Mouse (Mus musculus) hindbrain, embryonic 11.5 days (tissue): ENCODE data around the gene Irgc1. TPM values are rescaled to one million over a fixed set of nuclear protein-coding genes. Genes with fewer than 3 reads are reported as not detected.

Experiments
- ATAC-seq: fragments of 200-750 bp; cut with Nextera tagmentation; 2 replicates; pipeline ENCODE4 v1.8.0; 2017; ENCODE audit warnings: mild to moderate bottlenecking, moderate TSS enrichment, moderate library complexity; ENCODE audit not compliant: low FRiP score
- DNase-seq: peaks from one replicate; pipeline ENCODE4 v3.0.0-alpha.2; 2015; ENCODE audit warnings: low spot score
- H3K27ac ChIP-seq: fragments of 300-500 bp; sonication (generic); 2 replicates; pipeline ENCODE4 v1.5.1; 2014; ENCODE audit warnings: mild to moderate bottlenecking, low read depth, low read length
- H3K27me3 ChIP-seq: fragments of 300-500 bp; sonication (generic); 2 replicates; pipeline ENCODE4 v1.6.1; 2014; ENCODE audit warnings: mild to moderate bottlenecking, low read length, moderate library complexity, mixed read lengths; ENCODE audit not compliant: control insufficient read depth, insufficient read depth
- H3K36me3 ChIP-seq: fragments of 300-500 bp; sonication (generic); 2 replicates; pipeline ENCODE4 v1.6.1; 2014; ENCODE audit warnings: mild to moderate bottlenecking, low read length, moderate library complexity, mixed read lengths; ENCODE audit not compliant: control insufficient read depth, insufficient read depth
- H3K4me1 ChIP-seq: fragments of 300-500 bp; sonication (generic); replicated peaks from 2 replicates; pipeline ENCODE4 v1.6.1; 2014; ENCODE audit warnings: low read length, mixed read lengths; ENCODE audit not compliant: control insufficient read depth, insufficient read depth
- H3K4me2 ChIP-seq: fragments of 300-500 bp; sonication (generic); replicated peaks from 2 replicates; pipeline ENCODE4 v1.6.1; 2014; ENCODE audit warnings: mild to moderate bottlenecking, low read depth, low read length
- H3K4me3 ChIP-seq: fragments of 300-500 bp; sonication (generic); 2 replicates; pipeline ENCODE4 v1.5.1; 2014; ENCODE audit warnings: low read depth, low read length
- H3K9ac ChIP-seq: fragments of 300-500 bp; sonication (generic); 2 replicates; pipeline ENCODE4 v1.6.1; 2014; ENCODE audit warnings: low read depth, low read length
- H3K9me3 ChIP-seq: fragments of 300-500 bp; sonication (generic); 2 replicates; pipeline ENCODE4 v1.6.1; 2016; ENCODE audit warnings: low read length; ENCODE audit not compliant: control insufficient read depth
- WGBS: fragments of 180-500 bp; shearing (Covaris S2); extraction: QIAGEN DNeasy Blood & Tissue Kit; methylation state at CpG from one replicate; pipeline ENCODE4 v1.1.7; 2014; 5-methylcytosine and 5-hydroxymethylcytosine counted together
- polyA plus RNA-seq: library from polyadenylated mRNA; unstranded; fragments of >200 nt; fragmentation: Nextera tagmentation; extraction: Ambion mirVana; gene quantifications from 2 replicates; pipeline ENCODE4 v1.2.1, GENCODE M21; 2014

Gene Irgc1
- polyA plus RNA-seq, 1 experiment from 2014 or later, result not detected

GRCm38 (mm10) chr7:24448782-24449517 is 3.1 kb downstream of the Irgc1 start:
- no peaks in the 10 kb centered on the region for H3K27me3 ChIP-seq
- no peaks in the 10 kb centered on the region for H3K36me3 ChIP-seq
- no peaks in the 10 kb centered on the region for H3K4me1 ChIP-seq
- H3K4me2 ChIP-seq, result no peak overlapping the region
- ATAC-seq (no peak), DNase-seq (peak; percentile 11)
- 60% methylated on average over 14 of the region's 14 CpGs for WGBS
- H3K9me3 ChIP-seq, result no peaks in the 10 kb centered on the region
- no peak overlapping the region for H3K4me3 ChIP-seq
- no peak overlapping the region for H3K27ac ChIP-seq
- no peak overlapping the region for H3K9ac ChIP-seq

DNA sequence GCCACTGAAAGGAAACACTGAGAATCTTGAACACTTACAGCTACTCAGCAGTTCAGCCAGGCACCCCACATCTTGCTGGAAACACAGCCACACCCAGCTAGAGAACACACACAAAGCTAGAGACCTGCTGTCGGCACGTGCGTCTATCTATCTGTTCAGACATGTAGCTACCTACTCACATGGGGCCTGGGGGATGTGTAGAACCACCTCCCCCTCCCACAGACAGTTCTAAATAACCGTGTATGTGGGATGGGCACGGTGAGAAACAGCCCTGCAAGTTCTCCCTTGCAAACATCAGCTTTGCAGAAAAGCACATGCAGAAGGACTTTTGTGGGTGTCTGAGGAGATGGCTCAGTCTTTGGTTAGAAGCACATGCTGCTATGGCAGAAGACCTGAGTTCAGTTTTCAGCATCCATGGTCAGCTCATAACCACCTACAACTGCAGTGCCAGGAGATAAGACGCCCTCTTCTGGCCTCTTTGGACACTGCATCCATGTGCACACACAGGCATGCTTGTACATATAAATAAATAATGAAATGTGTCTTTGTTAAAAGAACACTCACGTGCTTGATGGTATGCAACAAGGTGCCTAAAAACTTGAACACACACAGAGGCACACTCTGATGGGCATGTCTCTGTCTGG is 5.3 kb downstream of the Irgc1 start:
- Histone ChIP-seq H3K9ac (no peak overlapping the region), H3K9me3 (no peaks in the 10 kb centered on the region), H3K4me2 (no peak overlapping the region), H3K4me1 (no peaks in the 10 kb centered on the region), H3K4me3 (no peak overlapping the region), H3K36me3 (no peaks in the 10 kb centered on the region), H3K27me3 (no peaks in the 10 kb centered on the region), H3K27ac (no peak overlapping the region)
- ATAC-seq, result no peak
- 81% methylated on average over 7 of the region's 7 CpGs for WGBS
- DNase-seq, result no peak

DNA sequence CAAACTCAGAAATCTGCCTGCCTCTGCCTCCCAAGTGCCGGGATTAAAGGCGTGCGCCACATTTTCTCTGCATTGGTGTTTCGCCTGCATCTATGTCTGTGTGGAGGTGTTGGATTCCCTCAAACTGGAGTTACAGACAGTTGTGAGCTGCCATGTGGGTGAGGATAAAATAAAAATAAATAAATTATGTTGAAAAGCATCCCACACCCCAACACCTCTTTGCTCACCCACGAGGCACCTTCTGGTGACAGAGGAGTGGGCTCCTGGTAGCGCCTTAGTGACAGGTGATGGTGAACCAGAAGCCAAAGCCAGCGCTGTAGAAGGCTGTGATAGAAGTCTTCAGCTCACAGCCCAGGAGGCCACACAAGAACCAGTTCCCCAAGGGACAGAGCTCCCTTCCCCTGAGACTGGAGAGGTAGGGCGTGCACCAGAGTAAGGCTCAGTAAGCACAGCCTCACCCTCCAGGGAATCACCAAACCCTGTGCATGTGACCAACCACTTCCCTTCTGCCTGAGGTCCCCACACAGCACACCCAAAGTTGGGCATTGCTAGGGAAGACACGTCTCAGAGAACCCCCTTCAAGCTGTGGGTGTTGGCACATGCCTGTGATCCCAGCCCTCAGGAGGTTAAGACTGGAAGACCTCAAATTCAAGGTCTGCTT is 6.7 kb downstream of the Irgc1 start:
- Histone ChIP-seq H3K9me3 (no peaks in the 10 kb centered on the region), H3K36me3 (no peaks in the 10 kb centered on the region)
- 93% methylated on average over 9 of the region's 9 CpGs for WGBS

DNA sequence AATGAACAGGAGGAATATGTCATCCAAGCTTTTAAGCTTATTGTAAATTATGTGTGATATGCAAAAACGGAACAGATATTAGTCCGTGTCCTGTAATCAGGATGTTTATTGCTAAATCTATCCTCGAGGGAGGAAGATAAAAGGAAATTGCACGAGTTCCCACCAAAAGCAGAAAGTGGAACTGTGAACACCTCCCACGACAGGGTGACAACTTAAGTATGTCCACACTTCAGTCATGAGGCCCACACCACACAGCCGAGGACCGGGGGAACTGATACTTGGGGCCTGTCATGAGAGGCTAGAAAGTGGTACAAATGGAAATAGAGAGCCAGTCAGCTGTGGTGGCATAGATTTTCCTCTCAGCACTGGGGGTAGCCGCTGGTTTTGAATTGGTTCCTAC is 9.8 kb downstream of the Irgc1 start:
- Histone ChIP-seq H3K27me3 (no peaks in the 10 kb centered on the region), H3K36me3 (no peaks in the 10 kb centered on the region), H3K4me1 (no peaks in the 10 kb centered on the region), H3K4me2 (no peak overlapping the region), H3K4me3 (no peak overlapping the region), H3K9ac (no peak overlapping the region), H3K27ac (no peak overlapping the region), H3K9me3 (no peaks in the 10 kb centered on the region)
- 85% methylated on average over 8 of the region's 8 CpGs for WGBS
- ATAC-seq (no peak), DNase-seq (no peak)

More for the DNA sequence above, 6.7 kb downstream of the Irgc1 start:
- Histone ChIP-seq H3K27ac (no peak overlapping the region), H3K4me3 (no peak overlapping the region), H3K4me2 (no peak overlapping the region), H3K9ac (no peak overlapping the region), H3K4me1 (no peaks in the 10 kb centered on the region), H3K27me3 (no peaks in the 10 kb centered on the region)
- ATAC-seq, result no peak
- DNase-seq, result no peak

DNA sequence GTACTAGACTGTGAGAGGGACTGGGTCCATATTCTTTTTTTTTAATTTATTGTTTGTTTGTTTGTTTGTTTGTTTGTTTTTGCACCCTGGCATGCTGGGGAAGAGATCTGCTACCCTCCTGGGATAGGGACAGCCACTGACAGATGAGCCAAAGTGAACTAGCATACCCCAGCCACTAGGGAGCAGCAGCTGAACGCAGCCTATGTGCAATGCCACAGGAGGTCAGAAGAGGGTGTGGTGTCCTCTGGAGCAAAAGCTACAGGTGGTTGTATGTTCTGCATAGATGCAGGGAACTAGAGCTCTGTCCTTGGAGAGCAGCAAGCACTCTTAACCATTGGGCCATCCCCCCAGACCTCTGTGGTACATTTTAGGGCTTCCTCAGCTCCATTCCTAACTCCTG is 10.3 kb downstream of the Irgc1 start:
- peak; percentile 58 for DNase-seq
- no peak for ATAC-seq
- H3K4me2 ChIP-seq, result no peak overlapping the region
- no peaks in the 10 kb centered on the region for H3K27me3 ChIP-seq
- 0% methylated on average over 1 of the region's 1 CpGs for WGBS
- no peak overlapping the region for H3K27ac ChIP-seq
- no peaks in the 10 kb centered on the region for H3K9me3 ChIP-seq
- no peak overlapping the region for H3K4me3 ChIP-seq
- H3K9ac ChIP-seq, result no peak overlapping the region
- no peaks in the 10 kb centered on the region for H3K4me1 ChIP-seq
- no peaks in the 10 kb centered on the region for H3K36me3 ChIP-seq

GRCm38 (mm10) chr7:24439891-24440290 is 12.2 kb downstream of the Irgc1 start:
- Histone ChIP-seq H3K9me3 (no peaks in the 10 kb centered on the region), H3K4me1 (no peaks in the 10 kb centered on the region), H3K36me3 (no peaks in the 10 kb centered on the region), H3K4me2 (no peak overlapping the region), H3K4me3 (no peak overlapping the region), H3K27ac (no peak overlapping the region), H3K9ac (no peak overlapping the region), H3K27me3 (no peaks in the 10 kb centered on the region)
- DNase-seq (no peak), ATAC-seq (no peak)
- 83% methylated on average over 7 of the region's 7 CpGs for WGBS

GRCm38 (mm10) chr7:24439191-24439590 is 12.9 kb downstream of the Irgc1 start:
- Histone ChIP-seq H3K4me1 (no peaks in the 10 kb centered on the region), H3K4me2 (no peak overlapping the region), H3K9ac (no peak overlapping the region), H3K9me3 (no peaks in the 10 kb centered on the region), H3K27me3 (no peaks in the 10 kb centered on the region), H3K27ac (no peak overlapping the region), H3K36me3 (no peaks in the 10 kb centered on the region), H3K4me3 (no peak overlapping the region)
- ATAC-seq (no peak), DNase-seq (no peak)
- WGBS, result 79% methylated on average over 6 of the region's 6 CpGs

- no peak overlapping the region for H3K4me3 ChIP-seq
- H3K4me2 ChIP-seq, result no peak overlapping the region
- 75% methylated on average over 10 of the region's 10 CpGs for WGBS
- DNase-seq, result no peak
- H3K9me3 ChIP-seq, result no peaks in the 10 kb centered on the region
- H3K9ac ChIP-seq, result no peak overlapping the region
- ATAC-seq, result no peak
- H3K36me3 ChIP-seq, result no peaks in the 10 kb centered on the region
- no peak overlapping the region for H3K27ac ChIP-seq
- H3K27me3 ChIP-seq, result no peaks in the 10 kb centered on the region
- no peaks in the 10 kb centered on the region for H3K4me1 ChIP-seq
Measured at GRCm38 (mm10) chr7:24437981-24438380, 14.1 kb downstream of the Irgc1 start.
